8 mouse cellular contexts compared by ENCODE assay signal in the genomic region with DNA sequence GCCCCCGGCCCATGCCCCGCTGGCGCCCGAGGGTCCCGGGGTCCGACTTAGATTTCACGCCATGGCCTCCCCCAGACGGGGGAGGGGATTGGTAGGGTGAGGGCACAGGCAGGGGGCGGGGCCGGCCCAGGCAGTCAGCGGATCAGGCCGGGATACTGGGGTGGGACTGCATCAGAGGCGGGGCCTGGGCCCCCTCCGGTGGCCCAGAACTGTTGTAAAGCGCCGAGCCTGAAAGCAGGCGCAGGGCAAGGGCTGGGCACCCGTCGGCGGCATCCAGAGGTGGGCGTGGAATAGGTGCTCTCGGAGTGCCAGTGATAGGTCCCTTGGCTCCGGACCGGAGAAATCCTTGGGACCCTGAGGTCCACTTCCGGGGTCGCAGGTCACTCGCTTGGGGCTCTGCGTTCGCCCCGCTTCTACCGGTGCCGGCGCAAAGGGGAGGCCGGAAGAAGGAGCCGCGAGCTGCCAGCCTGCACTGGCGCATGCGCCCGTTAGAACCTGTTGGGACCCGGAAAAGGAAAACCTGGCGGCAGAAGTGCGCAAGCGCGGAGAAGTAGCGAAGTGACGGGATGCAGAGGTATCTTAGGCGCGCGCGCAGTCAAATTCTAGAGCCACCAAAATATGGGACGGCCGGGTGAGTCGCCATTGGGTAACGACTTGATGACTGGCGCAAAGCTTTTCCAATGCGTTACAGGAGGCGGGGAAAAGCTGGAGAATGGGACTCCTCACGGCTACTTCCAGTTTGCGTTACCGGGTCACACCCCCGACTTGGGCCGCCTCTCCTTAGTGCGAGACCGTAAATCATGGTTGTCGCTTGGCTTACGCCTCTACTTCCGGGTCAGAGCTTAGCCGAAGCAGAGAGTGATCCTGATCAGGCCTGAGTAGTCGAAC. TPM values are rescaled to one million over a fixed set of nuclear protein-coding genes. Genes with fewer than 3 reads are reported as not detected.
DNase-seq lines count a peak whose midpoint lies in the region; ATAC-seq and TF ChIP-seq lines count a peak whose summit lies in the region.

A gene (plus strand): TSS at position 543 of the 888 bp plus-strand sequence.
A gene (minus strand): TSS at position 709 of the 888 bp plus-strand sequence.

- H3K4me2 ChIP-seq in hindbrain, embryonic 13.5 days, result peak within 1 kb of the TSS; percentile 100

- H3K36me3 ChIP-seq in hindbrain, embryonic 13.5 days, result peaks cover 65% of the 10 kb centered on the region

- WGBS in hindbrain, embryonic 13.5 days, result under 1% methylated on average over 69 of the region's 69 CpGs

- CTCF ChIA-PET in Patski (lab: Charles Lee), result interaction anchor here (0.9 to 1.8 kb wide), 3 partner anchors 61 to 120 kb away, joined by 3 to 6 read pairs (median 6); a partner anchor contains a TSS

- peak; percentile 54 for ATAC-seq in Patski
- peak; percentile 96 for ATAC-seq in hindbrain, embryonic 13.5 days (ENCODE audit: low FRiP score)

- H3K9ac ChIP-seq in hindbrain, embryonic 13.5 days, result peak within 1 kb of the TSS; percentile 97

- peaks cover 53% of the 10 kb centered on the region for H3K4me1 ChIP-seq in hindbrain, embryonic 13.5 days (replicated peaks)

- in situ Hi-C loops in Patski (cut with MboI; ENCODE audit: low pct_unique_long_range_greater_than_20kb), result no loop called here

- TF ChIP-seq CTCF in Patski (IDR thresholded peaks at IDR 0.05), result no peak

- DNase-seq in Patski (ENCODE audit: low read depth, low spot score), result peak; percentile 97
- DNase-seq in cerebellum, postnatal 14 days, result peak; percentile 97 to 98
- peak; percentile 97 for DNase-seq in frontal cortex, postnatal 14 days (ENCODE audit: low spot score in 2 of 2)
- DNase-seq in layer of hippocampus, postnatal 25 days (ENCODE audit: extremely low spot score in 1 of 2, low spot score in 1 of 2), result peak; percentile 92 to 93
- peak; percentile 99 for DNase-seq in lung, postnatal 25 days (ENCODE audit: low spot score)
- DNase-seq in retina, embryonic 14.5 days (ENCODE audit: low spot score), result peak; percentile 97
- DNase-seq in thymus, postnatal 4 days, result peak; percentile 97

- peak within 1 kb of the TSS; percentile 95 for H3K4me3 ChIP-seq in hindbrain, embryonic 13.5 days

- no peaks in the 10 kb centered on the region for H3K9me3 ChIP-seq in hindbrain, embryonic 13.5 days

- H3K27ac ChIP-seq in hindbrain, embryonic 13.5 days, result peak within 1 kb of the TSS; percentile 90

- POLR2A ChIA-PET in Patski (lab: Charles Lee), result interaction anchor here (0.7 to 1.3 kb wide), 5 partner anchors 16 to 499 kb away, joined by 3 read pairs; a partner anchor contains a TSS

- no peaks in the 10 kb centered on the region for H3K27me3 ChIP-seq in Patski
- H3K27me3 ChIP-seq in hindbrain, embryonic 13.5 days, result no peaks in the 10 kb centered on the region

RNA-seq across cellular contexts. Expression of the first gene that starts in this region (rescaled TPM):
- 45.5 TPM for polyA plus RNA-seq in Patski (2021)
- polyA plus RNA-seq in hindbrain, embryonic 13.5 days (2015; fragmentation: Nextera tagmentation; extraction: Ambion mirVana), result 11.6 and 14.4 TPM in 2 replicates
- 10 to 100 TPM; 17.4 to 21.1 TPM for total RNA-seq in layer of hippocampus, postnatal 25 days (2021)

RNA-seq across cellular contexts. Expression of the second gene that starts in this region (rescaled TPM):
- polyA plus RNA-seq in Patski (2021), result 78.8 TPM
- polyA plus RNA-seq in hindbrain, embryonic 13.5 days (2015; fragmentation: Nextera tagmentation; extraction: Ambion mirVana), result 21.3 and 24.4 TPM in 2 replicates
- total RNA-seq in layer of hippocampus, postnatal 25 days (2021), result 10 to 100 TPM; 59.8 to 73.9 TPM

Comparison
In these comparisons a context has a peak if more than half of its experiments do, and no peak if none do; other contexts are left out.
1. Peak in every context shown above with its lines: DNase-seq, ATAC-seq, H3K4me3 ChIP-seq and H3K27ac ChIP-seq.